Mouse (Mus musculus) midbrain, embryonic 10.5 days (tissue): Measurements from ENCODE around the gene Ap1b1. TPM values are rescaled to one million over a fixed set of nuclear protein-coding genes. Genes with fewer than 3 reads are reported as not detected.

Source experiments
- DNase-seq: peaks from one replicate; pipeline ENCODE4 v3.0.0-alpha.2; 2017; ENCODE audit warnings: low spot score
- H3K27ac ChIP-seq: fragments of 300-500 bp; sonication (generic); replicated peaks from 2 replicates; pipeline ENCODE4 v1.5.1; 2016; ENCODE audit warnings: mild to moderate bottlenecking
- H3K27me3 ChIP-seq: fragments of 300-500 bp; sonication (generic); 2 replicates; pipeline ENCODE4 v1.6.1; 2016; ENCODE audit warnings: low read depth, mild to moderate bottlenecking; ENCODE audit not compliant: poor library complexity, severe bottlenecking
- H3K36me3 ChIP-seq: fragments of 300-500 bp; sonication (generic); 2 replicates; pipeline ENCODE4 v1.6.1; 2016; ENCODE audit warnings: mild to moderate bottlenecking, moderate library complexity
- H3K4me1 ChIP-seq: fragments of 300-500 bp; sonication (generic); 2 replicates; pipeline ENCODE4 v1.6.1; 2016
- H3K4me3 ChIP-seq: fragments of 300-500 bp; sonication (generic); 2 replicates; pipeline ENCODE4 v1.5.1; 2016; ENCODE audit warnings: mild to moderate bottlenecking, moderate library complexity
- H3K9me3 ChIP-seq: fragments of 300-500 bp; sonication (generic); replicated peaks from 2 replicates; pipeline ENCODE4 v1.6.1; 2016; ENCODE audit warnings: mild to moderate bottlenecking
- WGBS: fragments of 180-500 bp; shearing (Covaris S2); methylation state at CpG from one replicate; pipeline ENCODE4 v1.1.7; 2016; 5-methylcytosine and 5-hydroxymethylcytosine counted together
- polyA plus RNA-seq: library from polyadenylated mRNA; unstranded; fragments of >200 nt; fragmentation: Nextera tagmentation; extraction: Ambion mirVana; gene quantifications from 2 replicates; pipeline ENCODE4 v1.2.1, GENCODE M21; 2016

The Ap1b1 gene
- polyA plus RNA-seq, 1 experiment from 2014 or later: 62.2 TPM

DNA sequence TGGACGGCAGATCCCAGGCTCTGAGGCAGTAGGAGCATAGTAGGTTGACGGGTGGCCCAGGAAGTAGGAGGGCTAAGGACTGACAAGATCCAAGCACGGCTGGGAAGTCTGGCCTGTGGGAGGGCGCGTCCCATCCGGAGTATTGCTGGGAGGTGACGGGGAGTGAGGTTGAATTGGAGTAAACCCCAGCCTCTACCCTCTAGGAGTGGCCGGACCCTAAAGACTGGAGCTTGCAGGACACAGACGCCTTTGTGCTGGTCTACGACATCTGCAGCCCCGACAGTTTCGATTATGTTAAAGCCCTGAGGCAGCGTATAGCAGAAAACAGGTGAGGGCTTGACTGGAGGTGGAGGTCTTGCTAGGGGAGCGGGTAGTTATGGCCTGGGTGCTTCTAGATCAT, 72.6 kb downstream of the Ap1b1 start:
- WGBS: 31% methylated on average over 14 of the region's 14 CpGs
- no peak overlapping the region for H3K27ac ChIP-seq
- H3K27me3 ChIP-seq: peaks cover 96% of the 10 kb centered on the region
- peaks cover 90% of the 10 kb centered on the region for H3K4me1 ChIP-seq
- peaks cover 5% of the 10 kb centered on the region; the same call in 1 of the 2 replicates for H3K36me3 ChIP-seq
- peak; percentile 26 for DNase-seq
- H3K9me3 ChIP-seq: no peaks in the 10 kb centered on the region
- H3K4me3 ChIP-seq: peak overlapping the region; percentile 62; the same call in 1 of the 2 replicates

DNA sequence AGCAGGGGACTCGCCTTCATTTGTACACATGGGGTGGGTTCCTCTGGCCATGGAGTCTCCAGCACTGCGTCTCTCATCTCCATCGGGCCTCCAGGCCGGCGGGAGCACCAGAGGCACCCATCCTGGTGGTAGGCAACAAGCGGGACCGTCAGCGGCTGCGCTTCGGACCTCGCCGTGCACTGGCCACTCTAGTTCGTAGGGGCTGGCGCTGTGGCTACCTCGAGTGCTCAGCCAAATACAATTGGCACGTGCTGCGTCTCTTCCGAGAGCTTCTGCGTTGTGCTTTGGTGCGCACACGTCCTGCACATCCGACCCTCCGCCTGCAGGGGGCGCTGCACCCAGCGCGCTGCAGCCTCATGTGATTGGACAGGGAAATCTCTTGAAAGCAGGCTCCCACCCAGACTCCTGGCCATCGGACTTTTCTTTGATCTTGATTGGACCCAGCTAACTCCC, 73.1 kb downstream of the Ap1b1 start:
- peaks cover 100% of the 10 kb centered on the region for H3K27me3 ChIP-seq
- peaks cover 95% of the 10 kb centered on the region for H3K4me1 ChIP-seq
- H3K9me3 ChIP-seq: no peaks in the 10 kb centered on the region
- peaks cover 5% of the 10 kb centered on the region; the same call in 1 of the 2 replicates for H3K36me3 ChIP-seq
- H3K27ac ChIP-seq: no peak overlapping the region
- DNase-seq: peak; percentile 61
- 10% methylated on average over 27 of the region's 27 CpGs for WGBS
- H3K4me3 ChIP-seq: peak overlapping the region; percentile 14; the same call in 1 of the 2 replicates

DNA sequence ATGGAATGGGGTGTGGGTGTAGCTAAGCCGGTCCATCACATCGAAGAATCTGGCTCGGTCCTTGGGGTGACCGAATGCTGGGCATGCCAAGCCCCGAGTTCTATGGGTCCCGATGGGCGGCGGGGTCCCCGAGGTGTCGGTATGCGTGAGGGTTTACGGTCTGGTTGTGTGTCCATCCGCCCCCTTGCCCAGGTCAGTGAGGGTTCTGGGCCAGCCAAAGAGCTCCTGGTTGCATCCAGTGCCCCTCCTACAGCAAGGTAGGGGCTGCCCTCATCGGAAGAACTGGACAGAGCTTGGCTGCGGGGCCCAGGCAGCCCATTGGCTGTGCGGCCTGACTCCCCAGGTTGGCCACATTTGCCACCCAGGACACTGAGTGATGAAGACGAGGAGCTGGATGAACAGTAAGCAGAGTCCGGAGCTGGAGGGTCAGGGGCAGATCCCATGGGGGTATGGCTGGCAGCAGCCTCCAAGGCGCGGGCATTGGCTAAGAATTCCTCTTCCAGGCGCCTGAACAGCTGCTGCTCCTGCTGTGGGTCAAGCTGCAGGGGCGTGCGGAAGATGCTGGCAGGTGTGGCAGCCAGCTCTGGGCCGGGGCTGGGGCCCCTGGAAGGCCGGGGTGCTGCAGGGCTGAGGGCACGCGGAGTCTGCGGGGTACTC, 74.3 kb downstream of the Ap1b1 start:
- Histone ChIP-seq H3K4me1 (peaks cover 93% of the 10 kb centered on the region), H3K27ac (peak overlapping the region; percentile 74; the same call in 1 of the 2 replicates), H3K9me3 (no peaks in the 10 kb centered on the region), H3K27me3 (peaks cover 92% of the 10 kb centered on the region), H3K36me3 (peaks cover 5% of the 10 kb centered on the region; the same call in 1 of the 2 replicates), H3K4me3 (peak overlapping the region; percentile 54)
- WGBS: 45% methylated on average over 28 of the region's 28 CpGs
- DNase-seq: peak; percentile 53

DNA sequence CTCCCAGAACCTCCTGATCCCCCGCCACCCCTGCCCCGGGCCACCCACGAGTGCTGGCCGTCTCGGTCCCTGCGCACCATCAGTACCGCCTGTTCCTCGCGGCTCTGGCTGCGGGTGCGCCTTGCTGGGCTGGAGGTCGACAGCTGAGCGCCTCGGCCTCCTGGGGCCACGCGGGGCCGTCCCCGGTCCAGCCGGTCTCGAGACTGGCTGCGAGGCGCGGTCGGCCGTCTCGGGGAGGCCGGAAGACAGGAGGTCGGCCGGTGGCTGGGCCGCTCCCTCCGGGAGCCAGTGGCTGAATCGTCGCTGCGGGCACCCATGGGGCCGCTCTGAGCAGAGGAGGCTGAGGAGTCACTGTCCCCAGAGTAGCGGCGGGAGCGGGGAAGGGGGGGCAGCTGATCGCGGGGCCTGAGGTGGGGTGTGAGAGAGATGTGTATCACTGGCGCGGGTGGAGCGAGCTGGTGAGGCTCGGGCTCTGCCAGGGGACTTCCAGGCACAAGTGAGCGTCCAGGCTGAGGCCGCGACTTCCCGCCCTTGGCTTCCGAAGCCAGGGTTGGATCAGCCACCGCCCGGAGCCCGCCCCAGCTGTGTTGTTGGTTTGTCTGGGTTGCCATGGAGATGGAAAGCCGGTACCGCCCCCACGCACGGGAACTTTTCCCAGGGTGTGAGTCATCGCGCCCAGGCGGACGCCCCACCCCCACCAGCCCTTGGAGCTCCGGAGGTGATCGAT, 75.0 kb downstream of the Ap1b1 start:
- H3K9me3 ChIP-seq: no peaks in the 10 kb centered on the region
- peak overlapping the region; percentile 54 for H3K4me3 ChIP-seq
- peaks cover 86% of the 10 kb centered on the region for H3K4me1 ChIP-seq
- peak overlapping the region; percentile 74 for H3K27ac ChIP-seq
- WGBS: under 1% methylated on average over 61 of the region's 62 CpGs
- peaks cover 5% of the 10 kb centered on the region; the same call in 1 of the 2 replicates for H3K36me3 ChIP-seq
- peak; percentile 86 for DNase-seq
- peaks cover 85% of the 10 kb centered on the region for H3K27me3 ChIP-seq

DNA sequence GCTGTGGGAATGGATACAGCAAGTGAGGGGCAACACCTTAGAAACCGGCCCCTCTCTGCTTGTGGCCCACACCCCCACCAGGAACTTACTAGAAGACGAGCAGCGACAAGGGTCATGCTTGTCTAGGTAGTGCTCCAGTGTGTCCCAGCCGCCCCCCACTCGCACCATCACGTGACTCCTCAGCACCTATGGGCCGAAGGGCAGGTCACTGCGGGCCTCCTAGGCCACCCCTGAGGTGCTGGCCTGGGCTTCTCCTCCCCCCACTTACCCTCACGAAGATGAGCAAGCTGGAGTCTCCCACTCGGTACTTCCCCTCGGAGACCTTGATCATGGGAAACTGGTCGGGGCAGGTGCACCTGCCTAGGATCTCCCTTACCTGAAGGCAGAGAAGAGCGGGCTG, 75.7 kb downstream of the Ap1b1 start:
- Histone ChIP-seq H3K9me3 (no peaks in the 10 kb centered on the region), H3K36me3 (peaks cover 5% of the 10 kb centered on the region; the same call in 1 of the 2 replicates), H3K27ac (peak overlapping the region; percentile 74), H3K4me1 (peaks cover 78% of the 10 kb centered on the region), H3K4me3 (peak overlapping the region; percentile 54), H3K27me3 (peaks cover 78% of the 10 kb centered on the region)
- no peak for DNase-seq
- 10% methylated on average over 13 of the region's 13 CpGs for WGBS

DNA sequence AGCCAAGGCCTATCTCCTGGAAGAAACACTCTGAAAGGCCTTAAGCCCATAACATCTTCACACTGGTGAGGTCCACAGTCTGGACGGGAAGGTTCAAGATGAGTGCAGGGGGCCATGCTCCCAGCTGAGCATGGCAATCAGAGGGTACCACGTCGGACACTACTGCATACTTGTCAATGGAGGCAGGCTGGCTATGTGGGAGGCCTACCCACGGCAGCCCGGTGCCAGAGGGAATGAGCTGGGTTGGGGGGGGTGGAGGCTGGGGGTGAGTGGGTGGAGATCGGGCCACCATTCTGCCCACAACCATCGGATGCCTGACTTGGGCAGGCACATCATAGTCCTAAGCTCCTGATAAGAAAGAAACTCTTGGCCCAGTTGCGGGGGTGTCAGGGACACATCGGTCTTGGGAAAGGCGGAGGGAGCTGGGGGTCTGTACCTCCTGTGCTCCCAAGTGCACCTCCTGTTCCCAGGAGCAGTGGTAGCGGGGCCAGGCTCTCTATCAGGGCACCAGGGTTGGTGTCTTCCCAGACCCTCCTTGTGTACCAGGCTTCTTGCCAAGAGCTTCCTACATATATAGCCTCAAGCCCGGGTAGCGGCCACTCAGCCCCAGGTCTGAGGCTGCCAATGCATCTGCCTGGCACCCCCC, 76.4 kb downstream of the Ap1b1 start:
- 60% methylated on average over 13 of the region's 13 CpGs for WGBS
- H3K4me1 ChIP-seq: peaks cover 72% of the 10 kb centered on the region
- no peaks in the 10 kb centered on the region for H3K9me3 ChIP-seq
- DNase-seq: no peak
- H3K27ac ChIP-seq: no peak overlapping the region
- H3K27me3 ChIP-seq: peaks cover 71% of the 10 kb centered on the region
- 0 out of 2 replicates have a peak overlapping the region, but pooled peaks have one; percentile 54 for H3K4me3 ChIP-seq
- peaks cover 9% of the 10 kb centered on the region for H3K36me3 ChIP-seq

DNA sequence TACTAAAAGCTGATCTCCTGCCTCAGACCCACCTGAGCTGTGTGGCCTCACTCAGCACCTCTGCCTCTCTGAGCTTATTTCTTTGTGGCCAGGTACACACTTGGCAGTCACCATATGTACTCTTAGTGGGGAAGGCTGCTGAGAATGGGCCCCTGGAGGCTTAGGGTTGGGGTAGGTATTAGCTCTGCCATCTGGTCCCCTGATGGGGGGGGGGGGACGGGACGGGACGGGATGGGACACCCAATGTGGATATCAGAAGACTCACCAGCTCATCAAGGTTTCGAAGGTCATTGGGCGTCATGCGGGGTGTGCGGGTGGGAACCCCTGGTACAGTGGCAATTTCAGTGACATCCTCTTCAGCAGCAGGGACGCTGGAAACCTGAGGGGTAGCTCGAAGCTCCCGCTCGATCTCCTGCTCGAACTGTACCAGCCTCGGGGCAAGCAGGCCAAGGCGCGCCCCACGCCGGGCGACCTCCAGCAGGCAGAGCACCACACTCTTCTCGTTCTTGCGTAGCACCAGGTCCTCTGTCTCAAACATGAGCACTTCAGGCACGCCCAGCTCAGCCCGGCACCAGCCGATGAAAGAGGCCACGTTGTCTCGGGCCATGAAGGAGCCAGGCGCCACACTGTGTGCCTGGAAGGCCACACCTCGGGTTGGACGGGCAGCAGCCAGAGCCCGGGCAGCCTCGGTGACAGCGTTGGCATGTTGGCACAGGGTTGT, 77.1 kb downstream of the Ap1b1 start:
- Histone ChIP-seq H3K9me3 (no peaks in the 10 kb centered on the region), H3K4me3 (peak overlapping the region; percentile 83), H3K27ac (peak overlapping the region; percentile 46; the same call in 1 of the 2 replicates), H3K4me1 (peaks cover 65% of the 10 kb centered on the region), H3K36me3 (peaks cover 17% of the 10 kb centered on the region), H3K27me3 (peaks cover 64% of the 10 kb centered on the region)
- WGBS: 56% methylated on average over 31 of the region's 31 CpGs
- no peak for DNase-seq

DNA sequence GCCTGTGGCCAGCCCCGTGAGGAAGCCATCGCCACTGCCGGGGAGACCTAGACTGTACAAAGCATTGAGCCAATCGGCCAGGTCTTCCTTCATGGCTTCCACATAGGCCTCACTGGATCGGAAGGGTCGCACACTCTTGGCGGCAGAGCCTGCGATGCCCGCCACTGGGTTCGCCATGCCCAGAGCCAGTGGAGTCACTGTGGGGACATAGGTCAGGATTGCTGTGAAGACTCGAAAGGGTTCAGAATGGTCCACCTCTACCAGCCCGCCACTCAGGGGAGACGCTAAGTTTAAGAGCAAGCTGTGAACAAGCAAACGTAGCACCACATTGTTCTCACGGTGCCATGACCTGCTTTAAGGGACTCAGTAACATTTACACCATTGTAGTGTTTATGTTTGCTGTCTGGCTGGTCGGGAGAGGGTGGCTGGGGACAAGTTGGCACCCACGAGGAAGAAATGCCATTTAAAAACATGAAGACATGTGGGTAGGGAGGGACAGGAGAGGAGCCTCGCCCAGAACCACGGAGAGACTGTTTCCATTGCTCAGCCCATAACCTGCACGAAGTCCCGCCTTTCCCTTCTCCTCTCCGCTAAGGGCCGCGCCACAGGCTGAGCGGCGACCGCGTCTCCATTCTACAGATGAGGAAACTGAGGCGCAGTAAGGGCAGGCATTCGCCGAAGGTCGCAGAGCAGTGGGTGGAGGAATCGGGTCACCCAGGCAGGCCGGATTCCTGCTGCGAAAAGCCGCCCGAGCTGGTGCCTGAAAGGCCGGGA, 77.8 kb downstream of the Ap1b1 start:
- H3K4me3 ChIP-seq: peak overlapping the region; percentile 83
- H3K27ac ChIP-seq: peak overlapping the region; percentile 84
- DNase-seq: peak; percentile 42
- WGBS: 17% methylated on average over 38 of the region's 38 CpGs
- peaks cover 58% of the 10 kb centered on the region for H3K4me1 ChIP-seq
- H3K27me3 ChIP-seq: peaks cover 56% of the 10 kb centered on the region
- H3K36me3 ChIP-seq: peaks cover 24% of the 10 kb centered on the region
- H3K9me3 ChIP-seq: no peaks in the 10 kb centered on the region

DNA sequence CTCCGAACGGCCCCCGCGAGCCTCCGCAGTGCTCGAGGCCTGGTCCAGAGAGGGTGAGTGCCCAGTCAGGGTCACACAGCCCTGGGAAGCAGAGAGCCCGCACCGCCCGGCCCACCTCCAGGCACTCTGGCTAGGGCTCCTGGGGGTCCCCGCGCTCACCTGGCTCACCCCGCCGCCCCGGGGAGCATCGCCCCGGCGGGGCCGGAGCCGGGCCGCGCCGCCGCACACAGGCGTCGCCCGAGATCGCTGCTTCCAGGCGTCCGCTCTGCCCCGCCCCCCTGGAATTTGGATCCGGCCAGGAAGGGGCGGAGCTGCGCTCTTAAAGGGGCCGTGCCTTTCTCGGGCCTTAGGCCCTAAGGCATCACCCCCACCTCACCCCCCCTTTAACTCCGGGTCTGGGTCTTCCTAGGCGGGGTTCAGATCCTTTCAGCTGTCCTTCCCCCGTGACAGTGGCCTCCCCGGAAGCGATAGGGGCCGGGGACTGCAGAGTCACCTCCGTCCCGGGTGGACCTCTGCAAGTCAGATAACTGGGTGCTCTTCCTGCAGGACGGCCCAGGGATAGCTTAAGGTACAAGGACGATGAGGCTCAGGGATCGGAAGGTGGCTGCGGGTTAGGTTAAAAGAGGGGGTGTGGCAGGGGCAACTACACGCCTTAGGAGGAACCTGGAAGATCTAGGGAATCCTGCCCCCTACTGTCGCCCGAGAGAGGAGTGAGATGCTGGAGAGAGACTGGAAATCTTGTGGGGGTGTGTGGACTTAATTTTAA, 78.6 kb downstream of the Ap1b1 start, which contains the start of gene Gas2l1:
Gas2l1 (minus strand) TSS at position 272 of the 766 bp plus-strand sequence.
- Histone ChIP-seq H3K9me3 (no peaks in the 10 kb centered on the region), H3K4me1 (peaks cover 53% of the 10 kb centered on the region), H3K36me3 (peaks cover 31% of the 10 kb centered on the region), H3K27me3 (peaks cover 49% of the 10 kb centered on the region), H3K4me3 (peak within 1 kb of the TSS; percentile 83), H3K27ac (peak within 1 kb of the TSS; percentile 84)
- peak; percentile 90 for DNase-seq
- WGBS: under 1% methylated on average over 50 of the region's 50 CpGs

DNA sequence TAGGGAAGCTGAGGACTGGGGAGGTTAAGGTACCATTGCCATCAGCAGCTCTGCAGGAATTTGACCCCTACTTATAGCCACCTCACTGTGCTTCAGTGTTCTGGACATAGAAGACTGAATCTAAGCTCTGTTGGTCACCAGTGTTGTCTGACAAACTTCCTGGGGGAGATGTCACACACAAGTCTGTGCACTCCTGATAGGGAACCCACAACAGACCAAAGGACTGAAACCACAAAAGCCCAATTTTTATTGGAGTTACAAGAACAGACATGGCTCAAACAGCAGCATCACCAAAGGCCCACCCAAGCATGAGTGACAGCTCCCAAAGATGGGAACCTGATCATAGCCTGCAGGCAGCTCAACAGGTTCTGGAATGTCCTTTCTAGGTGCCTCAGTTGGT, 80.4 kb downstream of the Ap1b1 start:
- peaks cover 30% of the 10 kb centered on the region for H3K27me3 ChIP-seq
- no peak for DNase-seq
- H3K27ac ChIP-seq: no peak overlapping the region
- peaks cover 44% of the 10 kb centered on the region for H3K36me3 ChIP-seq
- no peaks in the 10 kb centered on the region for H3K9me3 ChIP-seq
- no peak overlapping the region for H3K4me3 ChIP-seq
- peaks cover 37% of the 10 kb centered on the region for H3K4me1 ChIP-seq
